Mouse (Mus musculus) forebrain, embryonic 11.5 days (tissue): ENCODE data around the gene Daw1. TPM values are rescaled to one million over a fixed set of nuclear protein-coding genes. Genes with fewer than 3 reads are reported as not detected.

ENCODE experiments used
- ATAC-seq: fragments of 200-750 bp; cut with Nextera tagmentation; replicated peaks from 2 replicates; pipeline ENCODE4 v1.8.0; 2017; ENCODE audit warnings: moderate TSS enrichment; ENCODE audit not compliant: low FRiP score
- DNase-seq: peaks from one replicate; pipeline ENCODE4 v3.0.0-alpha.2; 2017; ENCODE audit warnings: low spot score
- H3K27ac ChIP-seq: fragments of 300-500 bp; sonication (generic); 2 replicates; pipeline ENCODE4 v1.5.1; 2014; ENCODE audit warnings: low read depth, low read length
- H3K27me3 ChIP-seq: fragments of 300-500 bp; sonication (generic); 2 replicates; pipeline ENCODE4 v1.6.1; 2014; ENCODE audit warnings: mild to moderate bottlenecking, low read length, mixed read lengths; ENCODE audit not compliant: control insufficient read depth, insufficient read depth
- H3K36me3 ChIP-seq: fragments of 300-500 bp; sonication (generic); 2 replicates; pipeline ENCODE4 v1.6.1; 2014; ENCODE audit warnings: mild to moderate bottlenecking, low read length, moderate library complexity, mixed read lengths; ENCODE audit not compliant: control insufficient read depth, insufficient read depth
- H3K4me1 ChIP-seq: fragments of 300-500 bp; sonication (generic); replicated peaks from 2 replicates; pipeline ENCODE4 v1.6.1; 2014; ENCODE audit warnings: low read length, mixed read lengths; ENCODE audit not compliant: control insufficient read depth, insufficient read depth
- H3K4me2 ChIP-seq: fragments of 300-500 bp; sonication (generic); 2 replicates; pipeline ENCODE4 v1.6.1; 2014; ENCODE audit warnings: low read depth, mild to moderate bottlenecking, low read length, moderate library complexity, mixed read lengths; ENCODE audit not compliant: severe bottlenecking
- H3K4me3 ChIP-seq: fragments of 300-500 bp; sonication (generic); 2 replicates; pipeline ENCODE4 v1.5.1; 2014; ENCODE audit warnings: low read depth, low read length
- H3K9ac ChIP-seq: fragments of 300-500 bp; sonication (generic); 2 replicates; pipeline ENCODE4 v1.6.1; 2014; ENCODE audit warnings: low read length
- H3K9me3 ChIP-seq: fragments of 300-500 bp; sonication (generic); 2 replicates; pipeline ENCODE4 v1.6.1; 2016; ENCODE audit warnings: low read length, mixed read lengths; ENCODE audit not compliant: control insufficient read depth
- WGBS: fragments of 180-500 bp; shearing (Covaris S2); extraction: QIAGEN DNeasy Blood & Tissue Kit; methylation state at CpG from one replicate; pipeline ENCODE4 v1.1.7; 2014; 5-methylcytosine and 5-hydroxymethylcytosine counted together
- polyA plus RNA-seq: library from polyadenylated mRNA; unstranded; fragments of >200 nt; fragmentation: Nextera tagmentation; extraction: Ambion mirVana; gene quantifications from 2 replicates; pipeline ENCODE4 v1.2.1, GENCODE M21; 2014

The Daw1 gene
- polyA plus RNA-seq, 1 experiment from 2014 or later: 0.59 TPM

GRCm38 (mm10) chr1:83161658-83162057 lies 2.1 kb downstream of the Daw1 start:
- no peak for ATAC-seq
- Histone ChIP-seq H3K27ac (no peak overlapping the region), H3K9me3 (no peaks in the 10 kb centered on the region), H3K4me2 (no peak overlapping the region), H3K4me3 (no peak overlapping the region), H3K4me1 (no peaks in the 10 kb centered on the region), H3K36me3 (no peaks in the 10 kb centered on the region), H3K9ac (no peak overlapping the region), H3K27me3 (no peaks in the 10 kb centered on the region)
- no peak for DNase-seq
- 79% methylated on average over 3 of the region's 3 CpGs for WGBS

DNA sequence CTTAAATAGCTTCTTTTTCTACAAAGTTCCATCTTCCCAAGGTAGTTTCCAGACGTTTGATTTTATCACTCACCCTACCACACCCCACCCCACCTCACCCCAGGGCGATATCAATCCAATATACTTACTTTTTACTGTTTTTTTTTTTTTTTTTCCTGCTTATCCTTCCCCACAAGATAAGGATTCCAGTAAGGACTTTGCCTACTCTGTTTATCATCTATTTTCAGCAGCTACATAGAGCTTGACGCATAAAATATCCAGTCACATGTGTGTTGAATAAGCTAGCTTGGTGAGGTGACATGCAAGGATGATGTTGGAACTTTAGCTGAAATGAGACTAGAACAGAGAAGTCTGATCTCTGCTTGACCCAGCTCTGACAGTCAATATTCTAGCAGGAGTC lies 4.5 kb downstream of the Daw1 start:
- DNase-seq: no peak
- Histone ChIP-seq H3K36me3 (no peaks in the 10 kb centered on the region), H3K4me1 (no peaks in the 10 kb centered on the region), H3K9ac (no peak overlapping the region), H3K4me2 (no peak overlapping the region), H3K9me3 (no peaks in the 10 kb centered on the region), H3K27me3 (no peaks in the 10 kb centered on the region), H3K27ac (no peak overlapping the region), H3K4me3 (no peak overlapping the region)
- ATAC-seq: no peak
- WGBS: 82% methylated on average over 3 of the region's 3 CpGs

DNA sequence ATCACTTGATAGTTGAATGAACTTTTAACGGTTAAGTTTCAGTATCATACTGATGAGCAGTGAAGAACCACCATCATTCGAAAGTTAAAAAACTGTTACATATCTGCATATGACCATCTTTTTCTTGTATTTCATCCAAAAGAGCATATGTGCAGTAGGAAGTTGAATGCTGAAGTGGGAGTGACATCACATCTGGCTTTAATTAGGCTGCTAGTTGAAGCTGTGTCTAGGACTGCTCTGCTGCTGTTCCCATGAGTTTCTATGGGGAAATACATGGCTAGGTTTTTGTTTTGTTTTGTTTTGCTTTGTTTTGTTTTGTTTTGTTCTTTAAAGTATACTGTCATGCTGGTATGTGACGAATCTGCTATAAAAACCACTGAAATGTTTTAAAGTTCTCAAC lies 9.6 kb downstream of the Daw1 start:
- ATAC-seq (no peak), DNase-seq (no peak)
- H3K9me3 ChIP-seq: no peaks in the 10 kb centered on the region
- no peaks in the 10 kb centered on the region for H3K4me1 ChIP-seq
- H3K4me2 ChIP-seq: no peak overlapping the region
- H3K4me3 ChIP-seq: no peak overlapping the region
- 90% methylated on average over 3 of the region's 3 CpGs for WGBS
- H3K27ac ChIP-seq: no peak overlapping the region
- H3K27me3 ChIP-seq: no peaks in the 10 kb centered on the region
- no peaks in the 10 kb centered on the region for H3K36me3 ChIP-seq
- no peak overlapping the region for H3K9ac ChIP-seq

DNA sequence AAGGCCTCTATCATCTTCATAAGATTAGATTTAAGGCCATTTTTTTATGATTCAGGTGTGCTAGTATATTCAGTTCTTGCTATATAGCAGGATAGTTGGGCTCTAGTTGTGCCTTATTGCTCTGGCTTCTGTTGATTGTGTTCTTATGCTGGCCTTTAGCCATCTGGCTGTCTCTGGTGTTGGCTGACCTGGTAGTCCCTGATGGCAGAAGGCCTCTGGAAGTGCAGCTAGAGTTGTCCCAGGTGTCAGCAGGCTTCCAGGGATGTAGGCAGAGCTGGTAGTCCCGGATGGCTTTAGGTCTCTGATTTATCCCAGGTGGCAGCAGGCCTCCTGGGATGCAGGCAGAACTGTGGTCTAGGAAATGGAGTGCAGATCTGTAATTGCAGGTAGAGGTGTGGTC lies 16.4 kb downstream of the Daw1 start:
- H3K36me3 ChIP-seq: no peaks in the 10 kb centered on the region
- no peaks in the 10 kb centered on the region for H3K9me3 ChIP-seq
- no peak overlapping the region for H3K27ac ChIP-seq
- H3K4me3 ChIP-seq: no peak overlapping the region
- H3K4me2 ChIP-seq: no peak overlapping the region
- no peak for ATAC-seq
- H3K27me3 ChIP-seq: no peaks in the 10 kb centered on the region
- no peak overlapping the region for H3K9ac ChIP-seq
- no peak for DNase-seq
- H3K4me1 ChIP-seq: no peaks in the 10 kb centered on the region
- 74% methylated on average over 1 of the region's 1 CpGs for WGBS

GRCm38 (mm10) chr1:83179531-83179930 lies 20.0 kb downstream of the Daw1 start:
- no peak overlapping the region for H3K4me3 ChIP-seq
- H3K36me3 ChIP-seq: no peaks in the 10 kb centered on the region
- WGBS: 92% methylated on average over 7 of the region's 7 CpGs
- DNase-seq (no peak), ATAC-seq (no peak)
- H3K4me1 ChIP-seq: no peaks in the 10 kb centered on the region
- H3K27ac ChIP-seq: no peak overlapping the region
- no peak overlapping the region for H3K4me2 ChIP-seq
- no peaks in the 10 kb centered on the region for H3K27me3 ChIP-seq
- H3K9me3 ChIP-seq: no peaks in the 10 kb centered on the region
- no peak overlapping the region for H3K9ac ChIP-seq

GRCm38 (mm10) chr1:83181418-83181817 lies 21.9 kb downstream of the Daw1 start:
- Histone ChIP-seq H3K36me3 (no peaks in the 10 kb centered on the region), H3K27me3 (no peaks in the 10 kb centered on the region), H3K27ac (no peak overlapping the region), H3K9ac (no peak overlapping the region), H3K9me3 (no peaks in the 10 kb centered on the region), H3K4me3 (no peak overlapping the region), H3K4me2 (no peak overlapping the region), H3K4me1 (no peaks in the 10 kb centered on the region)
- 79% methylated on average over 4 of the region's 4 CpGs for WGBS
- no peak for ATAC-seq
- no peak for DNase-seq

DNA sequence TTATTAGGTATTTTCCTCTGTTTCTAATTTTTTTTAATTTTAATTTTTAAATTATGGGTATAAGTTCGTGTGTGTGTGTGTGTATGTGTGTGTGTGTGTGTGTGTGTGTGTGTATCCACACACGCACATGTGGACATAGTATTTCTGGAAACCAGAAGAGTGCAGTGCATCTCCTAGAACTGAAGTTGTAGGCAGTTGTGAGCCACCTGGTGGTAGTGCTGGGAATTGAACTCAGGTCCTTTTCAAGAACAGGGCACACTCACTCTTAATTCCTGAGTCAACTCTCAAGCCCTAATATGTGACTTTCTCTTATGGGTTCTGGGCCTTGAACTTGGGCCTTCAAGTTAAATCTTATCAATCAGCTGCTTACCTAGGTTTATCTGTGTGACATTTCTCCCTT lies 27.6 kb downstream of the Daw1 start:
- no peaks in the 10 kb centered on the region for H3K9me3 ChIP-seq
- H3K4me1 ChIP-seq: no peaks in the 10 kb centered on the region
- ATAC-seq: no peak
- no peak overlapping the region for H3K4me3 ChIP-seq
- H3K27ac ChIP-seq: no peak overlapping the region
- H3K27me3 ChIP-seq: no peaks in the 10 kb centered on the region
- WGBS: 55% methylated on average over 2 of the region's 2 CpGs
- no peak overlapping the region for H3K9ac ChIP-seq
- no peak overlapping the region for H3K4me2 ChIP-seq
- peak; percentile 62 for DNase-seq
- H3K36me3 ChIP-seq: no peaks in the 10 kb centered on the region

GRCm38 (mm10) chr1:83209981-83210380 lies 50.4 kb downstream of the Daw1 start:
- H3K4me2 ChIP-seq: no peak overlapping the region
- no peaks in the 10 kb centered on the region for H3K9me3 ChIP-seq
- no peaks in the 10 kb centered on the region for H3K4me1 ChIP-seq
- ATAC-seq: no peak
- no peaks in the 10 kb centered on the region for H3K36me3 ChIP-seq
- H3K27ac ChIP-seq: no peak overlapping the region
- H3K27me3 ChIP-seq: no peaks in the 10 kb centered on the region
- no peak overlapping the region for H3K9ac ChIP-seq
- H3K4me3 ChIP-seq: no peak overlapping the region
- DNase-seq: no peak
- WGBS: 79% methylated on average over 1 of the region's 1 CpGs

GRCm38 (mm10) chr1:83218260-83218659 lies 58.7 kb downstream of the Daw1 start:
- Histone ChIP-seq H3K4me1 (no peaks in the 10 kb centered on the region), H3K9me3 (no peaks in the 10 kb centered on the region), H3K36me3 (no peaks in the 10 kb centered on the region), H3K27me3 (no peaks in the 10 kb centered on the region), H3K9ac (no peak overlapping the region), H3K4me3 (no peak overlapping the region), H3K27ac (no peak overlapping the region), H3K4me2 (no peak overlapping the region)
- 51% methylated on average over 1 of the region's 1 CpGs for WGBS
- ATAC-seq: no peak
- no peak for DNase-seq
